Mouse (Mus musculus) neural tube, embryonic 10.5 days (tissue): ENCODE results near the gene Ucp2.

Experiments
- DNase-seq: peaks from one replicate; pipeline ENCODE4 v3.0.0-alpha.2; 2017; ENCODE audit warnings: low spot score; ENCODE audit errors: extremely low spot score

The Ucp2 gene

GRCm38 (mm10) chr7:100550338-100551007 is 57.3 kb downstream of the Ucp2 start:
- no peak for DNase-seq
